Mouse (Mus musculus): ENCODE data around the gene Nxpe4. TPM values are rescaled to one million over a fixed set of nuclear protein-coding genes. Genes with fewer than 3 reads are reported as not detected.

The Nxpe4 gene
- total and polyA plus RNA-seq, 3 experiments = 2.0 to 9.6 (median 4.8) TPM

- Histone ChIP-seq H3K36me3 (replicated peaks in 1 of 2; ENCODE audit: control insufficient read depth in 1 of 2, insufficient read depth in 1 of 2, low read length in 1 of 2) (no peaks in the 10 kb centered on the region), H3K9ac (ENCODE audit: insufficient read depth, low read depth) (no peak overlapping the region), H3K27ac (ENCODE audit: insufficient read depth, low read depth) (no peak overlapping the region), H3K79me2 (replicated peaks; ENCODE audit: control insufficient read depth, extremely low read depth, insufficient read depth, poor library complexity, severe bottlenecking) (no peaks in the 10 kb centered on the region), H3K9me3 (replicated peaks; ENCODE audit: low read length) (no peaks in the 10 kb centered on the region), H3K4me1 (ENCODE audit: control insufficient read depth in 1 of 2, insufficient read depth in 2 of 2) (peaks cover 0 to 6% of the 10 kb centered on the region in 2 experiments; a peak in 1 of 4 replicates), H3K4me2 (ENCODE audit: insufficient read depth, low read depth, poor library complexity, severe bottlenecking) (no peak overlapping the region), H3K27me3 (replicated peaks) (no peaks in the 10 kb centered on the region), H3K4me3 (replicated peaks in 1 of 3; ENCODE audit: low read depth in 2 of 3, low read length in 2 of 3, poor library complexity in 1 of 3) (no peak overlapping the region)
- DNase-seq (ENCODE audit: extremely low read depth) = no peak
- in situ Hi-C loops (cut with MboI; ENCODE audit: low pct_ligation_motif_present, low pct_unique_long_range_greater_than_20kb, low sequenced_read_pairs) (no loop called here), dilution Hi-C loops (cut with MboI; ENCODE audit: extremely low pct_ligation_motif_present, extremely low pct_unique_long_range_greater_than_20kb, low sequenced_read_pairs) (no loop called here)
- no peak for TF ChIP-seq USF1 (IDR thresholded peaks at IDR 0.05; ENCODE audit: low read depth, low read length)
- TF ChIP-seq MAZ (IDR thresholded peaks at IDR 0.05; ENCODE audit: low read depth, low read length) = no peak
- TF ChIP-seq ETS1 (conservative IDR thresholded peaks at IDR 0.05; ENCODE audit: low read depth, low read length) = no peak
- TF ChIP-seq CHD2 (IDR thresholded peaks at IDR 0.05; ENCODE audit: low read length) = no peak
- TF ChIP-seq IRF4 (IDR thresholded peaks at IDR 0.05; ENCODE audit: low read depth, low read length) = no peak
Observed at GRCm38 (mm10) chr9:48311241-48311640, 149.4 kb downstream of the Nxpe4 start.

- dilution Hi-C loops (cut with MboI; ENCODE audit: extremely low pct_ligation_motif_present, extremely low pct_unique_long_range_greater_than_20kb, low sequenced_read_pairs) = no loop called here
- H3K4me2 ChIP-seq (ENCODE audit: insufficient read depth, low read depth, poor library complexity, severe bottlenecking) = no peak overlapping the region
- H3K4me1 ChIP-seq (ENCODE audit: control insufficient read depth in 1 of 2, insufficient read depth in 2 of 2) = no peaks in the 10 kb centered on the region
- peaks cover 0 to 2% of the 10 kb centered on the region in 2 experiments for H3K36me3 ChIP-seq (replicated peaks in 1 of 2; ENCODE audit: control insufficient read depth in 1 of 2, insufficient read depth in 1 of 2, low read length in 1 of 2)
- no peak overlapping the region for H3K27ac ChIP-seq (ENCODE audit: insufficient read depth, low read depth)
- no peak overlapping the region for H3K4me3 ChIP-seq (replicated peaks in 1 of 3; ENCODE audit: low read depth in 2 of 3, low read length in 2 of 3, poor library complexity in 1 of 3)
- H3K27me3 ChIP-seq (replicated peaks) = no peaks in the 10 kb centered on the region
- no peak overlapping the region for H3K9ac ChIP-seq (ENCODE audit: insufficient read depth, low read depth)
- no peaks in the 10 kb centered on the region for H3K9me3 ChIP-seq (replicated peaks; ENCODE audit: low read length)
- no peak for DNase-seq (ENCODE audit: extremely low read depth)
- in situ Hi-C loops (cut with MboI; ENCODE audit: low pct_ligation_motif_present, low pct_unique_long_range_greater_than_20kb, low sequenced_read_pairs) = no loop called here
- no peak for TF ChIP-seq ZKSCAN1 (IDR thresholded peaks at IDR 0.05; ENCODE audit: borderline replicate concordance, low read depth, low read length)
- H3K79me2 ChIP-seq (replicated peaks; ENCODE audit: control insufficient read depth, extremely low read depth, insufficient read depth, poor library complexity, severe bottlenecking) = no peaks in the 10 kb centered on the region
Observed at GRCm38 (mm10) chr9:48314194-48314593, 152.4 kb downstream of the Nxpe4 start.

- no peaks in the 10 kb centered on the region for H3K79me2 ChIP-seq (replicated peaks; ENCODE audit: control insufficient read depth, extremely low read depth, insufficient read depth, poor library complexity, severe bottlenecking)
- H3K4me3 ChIP-seq (replicated peaks in 1 of 3; ENCODE audit: low read depth in 2 of 3, low read length in 2 of 3, poor library complexity in 1 of 3) = no peak overlapping the region
- no peaks in the 10 kb centered on the region for H3K9me3 ChIP-seq (replicated peaks; ENCODE audit: low read length)
- H3K36me3 ChIP-seq (replicated peaks in 1 of 2; ENCODE audit: control insufficient read depth in 1 of 2, insufficient read depth in 1 of 2, low read length in 1 of 2) = peaks cover 0 to 9% of the 10 kb centered on the region in 2 experiments
- no peak for DNase-seq (ENCODE audit: extremely low read depth)
- no peak for TF ChIP-seq MAX (IDR thresholded peaks at IDR 0.05; ENCODE audit: low read length)
- no peak for TF ChIP-seq CTCF (conservative IDR thresholded peaks at IDR 0.05 in 1 of 2, IDR thresholded peaks at IDR 0.05 in 1 of 2; ENCODE audit: low read depth in 2 of 2, low read length in 2 of 2)
- TF ChIP-seq CHD1 (IDR thresholded peaks at IDR 0.05; ENCODE audit: low read depth, low read length) = no peak
- TF ChIP-seq TBP (conservative IDR thresholded peaks at IDR 0.05; ENCODE audit: low read depth, low read length) = no peak
- TF ChIP-seq RAD21 (IDR thresholded peaks at IDR 0.05; ENCODE audit: low read depth, low read length) = no peak
- TF ChIP-seq MAZ (IDR thresholded peaks at IDR 0.05; ENCODE audit: low read depth, low read length) = no peak
- no peak for TF ChIP-seq ZMIZ1 (IDR thresholded peaks at IDR 0.05; ENCODE audit: low read depth, low read length)
- TF ChIP-seq ZKSCAN1 (IDR thresholded peaks at IDR 0.05; ENCODE audit: borderline replicate concordance, low read depth, low read length) = no peak
- TF ChIP-seq EP300 (IDR thresholded peaks at IDR 0.05; ENCODE audit: low read length) = no peak
- no peak for TF ChIP-seq KAT2A (IDR thresholded peaks at IDR 0.05; ENCODE audit: insufficient replicate concordance, low read length)
- TF ChIP-seq NELFE (IDR thresholded peaks at IDR 0.05; ENCODE audit: low read depth, low read length) = no peak
- no peak overlapping the region for H3K4me2 ChIP-seq (ENCODE audit: insufficient read depth, low read depth, poor library complexity, severe bottlenecking)
- H3K4me1 ChIP-seq (ENCODE audit: control insufficient read depth in 1 of 2, insufficient read depth in 2 of 2) = no peaks in the 10 kb centered on the region
- in situ Hi-C loops (cut with MboI; ENCODE audit: low pct_ligation_motif_present, low pct_unique_long_range_greater_than_20kb, low sequenced_read_pairs) (no loop called here), dilution Hi-C loops (cut with MboI; ENCODE audit: extremely low pct_ligation_motif_present, extremely low pct_unique_long_range_greater_than_20kb, low sequenced_read_pairs) (no loop called here)
- no peak overlapping the region for H3K27ac ChIP-seq (ENCODE audit: insufficient read depth, low read depth)
- H3K27me3 ChIP-seq (replicated peaks) = no peaks in the 10 kb centered on the region
- no peak overlapping the region for H3K9ac ChIP-seq (ENCODE audit: insufficient read depth, low read depth)
Observed at GRCm38 (mm10) chr9:48315825-48316224, 154.0 kb downstream of the Nxpe4 start.

Measured in CH12.LX (cell line).